Mouse (Mus musculus) MEL (cell line): ENCODE measurements at regions not wholly inside any gene's neighbourhood (a gene's known extent, or its start where the extent isn't known, plus 50 kb on each side); places are given as distances from the start of the nearest gene placed in this dataset.

ENCODE experiments used
- DNase-seq: peaks from one replicate; pipeline ENCODE4 v3.0.0; 2011; ENCODE audit warnings: low read depth, low spot score
- H3K27ac ChIP-seq: 2 replicates; pipeline ENCODE4 v1.5.1; 2012; ENCODE audit warnings: low read depth, mild to moderate bottlenecking, control low read depth, low read length, moderate library complexity; ENCODE audit not compliant: control insufficient read depth
- H3K27me3 ChIP-seq, 2 experiments: fragments of 150-350 bp in 1 of 2; sonication (generic) in 1 of 2; 2 replicates each; pipeline ENCODE4 v1.6.1; 2012; ENCODE audit warnings: low read length in 2 of 2, mild to moderate bottlenecking in 2 of 2, improper control_type of control experiment in 1 of 2, moderate library complexity in 1 of 2; ENCODE audit not compliant: insufficient read depth in 2 of 2, control insufficient read depth in 1 of 2
- H3K36me3 ChIP-seq, 2 experiments: 2 replicates each; pipeline ENCODE4 v1.6.1; 2012 to 2014; ENCODE audit warnings: low read length in 2 of 2, improper control_type of control experiment in 1 of 2, inconsistent platforms in 1 of 2, mild to moderate bottlenecking in 1 of 2; ENCODE audit not compliant: insufficient read depth in 2 of 2, control insufficient read depth in 1 of 2
- H3K4me1 ChIP-seq, 2 experiments: fragments of 150-350 bp in 1 of 2; sonication (generic) in 1 of 2; 2 replicates each; pipeline ENCODE4 v1.6.1; 2012; ENCODE audit warnings: low read length in 2 of 2, improper control_type of control experiment in 1 of 2, mild to moderate bottlenecking in 1 of 2; ENCODE audit not compliant: insufficient read depth in 2 of 2, control insufficient read depth in 1 of 2
- H3K4me3 ChIP-seq, 2 experiments: fragments of 150-350 bp in 1 of 2; sonication (generic) in 1 of 2; 2 replicates each; pipeline ENCODE4 v1.5.1; 2012; ENCODE audit warnings: low read depth in 2 of 2, low read length in 2 of 2, mild to moderate bottlenecking in 2 of 2, moderate library complexity in 2 of 2, control low read depth in 1 of 2, improper control_type of control experiment in 1 of 2; ENCODE audit not compliant: control insufficient read depth in 1 of 2, insufficient read depth in 1 of 2
- H3K79me2 ChIP-seq: 2 replicates; pipeline ENCODE4 v1.6.1; 2012; ENCODE audit warnings: mild to moderate bottlenecking, low read length, moderate library complexity; ENCODE audit not compliant: control insufficient read depth, poor library complexity, insufficient read depth
- H3K9ac ChIP-seq: 2 replicates; pipeline ENCODE4 v1.6.1; 2012; ENCODE audit warnings: low read depth, mild to moderate bottlenecking, control low read depth, low read length, moderate library complexity; ENCODE audit not compliant: control insufficient read depth, poor library complexity, severe bottlenecking
- H3K9me3 ChIP-seq: fragments of 150-350 bp; sonication (generic); replicated peaks from 2 replicates; pipeline ENCODE4 v1.6.1; 2012; ENCODE audit warnings: mild to moderate bottlenecking, low read length, improper control_type of control experiment, moderate library complexity; ENCODE audit not compliant: insufficient read depth
- BHLHE40 ChIP-seq: IDR thresholded peaks from 2 replicates; pipeline ENCODE4 v1.6.1; 2012; ENCODE audit warnings: low read depth, mild to moderate bottlenecking, inconsistent platforms, low read length, improper control_type of control experiment, borderline replicate concordance
- CHD2 ChIP-seq: IDR thresholded peaks from 2 replicates; pipeline ENCODE4 v1.6.1; 2011; ENCODE audit warnings: low read length, improper control_type of control experiment
- CTCF ChIP-seq, 3 experiments: IDR thresholded peaks in 2 of 3; conservative IDR thresholded peaks in 1 of 3; 2 replicates each; pipeline ENCODE4 v1.5.1; 2011 to 2012; ENCODE audit warnings: low read length in 3 of 3, low read depth in 2 of 3, mild to moderate bottlenecking in 2 of 3, improper control_type of control experiment in 1 of 3, inconsistent platforms in 1 of 3, mixed read lengths in 1 of 3, moderate library complexity in 1 of 3; ENCODE audit not compliant: control insufficient read depth in 1 of 3, insufficient read depth in 1 of 3, poor library complexity in 1 of 3, severe bottlenecking in 1 of 3
- ELF1 ChIP-seq: IDR thresholded peaks from 2 replicates; pipeline ENCODE4 v1.6.1; 2014; ENCODE audit warnings: low read depth, mild to moderate bottlenecking, inconsistent platforms, low read length, improper control_type of control experiment, moderate library complexity
- EP300 ChIP-seq, 2 experiments: IDR thresholded peaks; 2 replicates each; pipeline ENCODE4 v1.6.1; 2011; ENCODE audit warnings: improper control_type of control experiment in 2 of 2, low read length in 2 of 2, low read depth in 1 of 2, mild to moderate bottlenecking in 1 of 2
- ETS1 ChIP-seq: IDR thresholded peaks from 2 replicates; pipeline ENCODE4 v1.6.1; 2012; ENCODE audit warnings: low read depth, mild to moderate bottlenecking, inconsistent platforms, low read length, improper control_type of control experiment, moderate library complexity
- GABPA ChIP-seq: IDR thresholded peaks from 2 replicates; pipeline ENCODE4 v1.6.1; 2012; ENCODE audit warnings: low read depth, mild to moderate bottlenecking, inconsistent platforms, low read length, improper control_type of control experiment, moderate library complexity
- HCFC1 ChIP-seq: IDR thresholded peaks from 2 replicates; pipeline ENCODE4 v1.6.1; 2012; ENCODE audit warnings: low read depth, mild to moderate bottlenecking, inconsistent platforms, low read length, improper control_type of control experiment, moderate library complexity
- JUND ChIP-seq: IDR thresholded peaks from 2 replicates; pipeline ENCODE4 v1.6.1; 2011; ENCODE audit warnings: low read depth, mild to moderate bottlenecking, improper control_type of control experiment, low read length
- KAT2A ChIP-seq: conservative IDR thresholded peaks from 2 replicates; pipeline ENCODE4 v1.6.1; 2012; ENCODE audit warnings: low read depth, low read length, improper control_type of control experiment, inconsistent platforms
- MAX ChIP-seq: IDR thresholded peaks from 2 replicates; pipeline ENCODE4 v1.6.1; 2011; ENCODE audit warnings: low read length, improper control_type of control experiment
- MAZ ChIP-seq: IDR thresholded peaks from 2 replicates; pipeline ENCODE4 v1.6.1; 2012; ENCODE audit warnings: low read depth, mild to moderate bottlenecking, inconsistent platforms, low read length, improper control_type of control experiment
- MEF2A ChIP-seq: IDR thresholded peaks from 2 replicates; pipeline ENCODE4 v1.6.1; 2014; ENCODE audit warnings: low read depth, mild to moderate bottlenecking, inconsistent platforms, low read length, improper control_type of control experiment; ENCODE audit not compliant: poor library complexity, insufficient replicate concordance, severe bottlenecking; ENCODE audit errors: extremely low read depth
- MXI1 ChIP-seq: IDR thresholded peaks from 2 replicates; pipeline ENCODE4 v1.6.1; 2011; ENCODE audit warnings: mild to moderate bottlenecking, low read depth, low read length, improper control_type of control experiment
- MYB ChIP-seq: IDR thresholded peaks from 2 replicates; pipeline ENCODE4 v1.6.1; 2011; ENCODE audit warnings: mild to moderate bottlenecking, low read depth, low read length, improper control_type of control experiment
- MYC ChIP-seq: IDR thresholded peaks from 2 replicates; pipeline ENCODE4 v1.6.1; 2011; ENCODE audit warnings: low read depth, mild to moderate bottlenecking, low read length, improper control_type of control experiment, moderate library complexity
- NELFE ChIP-seq: IDR thresholded peaks from 2 replicates; pipeline ENCODE4 v1.6.1; 2011; ENCODE audit warnings: low read depth, low read length, improper control_type of control experiment
- RCOR1 ChIP-seq: IDR thresholded peaks from 2 replicates; pipeline ENCODE4 v1.6.1; 2012; ENCODE audit warnings: low read depth, mild to moderate bottlenecking, inconsistent platforms, low read length, improper control_type of control experiment
- SMC3 ChIP-seq: IDR thresholded peaks from 2 replicates; pipeline ENCODE4 v1.6.1; 2011; ENCODE audit warnings: low read depth, low read length, improper control_type of control experiment
- TBP ChIP-seq: IDR thresholded peaks from 2 replicates; pipeline ENCODE4 v1.8.0; 2011; ENCODE audit warnings: low read depth, low read length, improper control_type of control experiment
- TCF12 ChIP-seq: IDR thresholded peaks from 2 replicates; pipeline ENCODE4 v1.6.1; 2014; ENCODE audit warnings: low read depth, mild to moderate bottlenecking, inconsistent platforms, low read length, improper control_type of control experiment, moderate library complexity
- UBTF ChIP-seq: IDR thresholded peaks from 2 replicates; pipeline ENCODE4 v1.6.1; 2012; ENCODE audit warnings: low read depth, mild to moderate bottlenecking, inconsistent platforms, low read length, improper control_type of control experiment, moderate library complexity, borderline replicate concordance; ENCODE audit not compliant: insufficient read depth
- USF1 ChIP-seq: IDR thresholded peaks from 2 replicates; pipeline ENCODE4 v1.6.1; 2014; ENCODE audit warnings: low read depth, mild to moderate bottlenecking, inconsistent platforms, low read length, improper control_type of control experiment, moderate library complexity
- USF2 ChIP-seq, 2 experiments: IDR thresholded peaks; 2 replicates each; pipeline ENCODE4 v1.6.1; 2011 to 2012; ENCODE audit warnings: improper control_type of control experiment in 2 of 2, low read length in 2 of 2, borderline replicate concordance in 1 of 2, inconsistent platforms in 1 of 2, low read depth in 1 of 2, mild to moderate bottlenecking in 1 of 2; ENCODE audit not compliant: insufficient read depth in 1 of 2
- ZC3H11A ChIP-seq: IDR thresholded peaks from 2 replicates; pipeline ENCODE4 v1.6.1; 2012; ENCODE audit warnings: low read depth, mild to moderate bottlenecking, inconsistent platforms, low read length, improper control_type of control experiment
- ZMIZ1 ChIP-seq: IDR thresholded peaks from 2 replicates; pipeline ENCODE4 v1.6.1; 2012; ENCODE audit warnings: low read depth, mild to moderate bottlenecking, inconsistent platforms, low read length, improper control_type of control experiment, moderate library complexity
- ZNF384 ChIP-seq: IDR thresholded peaks from 2 replicates; pipeline ENCODE4 v1.6.1; 2012; ENCODE audit warnings: low read depth, mild to moderate bottlenecking, inconsistent platforms, low read length, improper control_type of control experiment

GRCm38 (mm10) chr8:103413589-103414575 is 628.4 kb upstream of the Cdh11 start:
- Histone ChIP-seq H3K27ac (no peak overlapping the region), H3K4me1 (no peaks in the 10 kb centered on the region), H3K4me3 (no peak overlapping the region), H3K36me3 (no peaks in the 10 kb centered on the region), H3K79me2 (no peaks in the 10 kb centered on the region), H3K27me3 (no peaks in the 10 kb centered on the region), H3K9ac (no peak overlapping the region), H3K9me3 (no peaks in the 10 kb centered on the region)
- DNase-seq: no peak
- TF ChIP-seq GABPA (no peak), USF1 (no peak), JUND (no peak), HCFC1 (no peak), NELFE (no peak), RCOR1 (no peak), CHD2 (no peak), ELF1 (no peak), MAX (no peak), MYB (no peak)

- Histone ChIP-seq H3K27me3 (no peaks in the 10 kb centered on the region), H3K9me3 (no peaks in the 10 kb centered on the region), H3K4me3 (no peak overlapping the region), H3K36me3 (no peaks in the 10 kb centered on the region), H3K9ac (no peak overlapping the region), H3K4me1 (no peaks in the 10 kb centered on the region), H3K27ac (no peak overlapping the region), H3K79me2 (no peaks in the 10 kb centered on the region)
- no peak for TF ChIP-seq ZC3H11A
- TF ChIP-seq TBP: no peak
- no peak for TF ChIP-seq MXI1
- no peak for TF ChIP-seq UBTF
- no peak for TF ChIP-seq CTCF (IDR thresholded peaks at IDR 0.05 in 2 of 3, conservative IDR thresholded peaks at IDR 0.05 in 1 of 3; ENCODE audit: control insufficient read depth in 1 of 3, insufficient read depth in 1 of 3, low read depth in 2 of 3, low read length in 3 of 3, poor library complexity in 1 of 3, severe bottlenecking in 1 of 3)
- TF ChIP-seq SMC3: no peak
- TF ChIP-seq MYC: no peak
- TF ChIP-seq EP300 (IDR thresholded peaks at IDR 0.05; ENCODE audit: low read depth in 1 of 2, low read length in 2 of 2): no peak
- no peak for TF ChIP-seq GABPA
- no peak for TF ChIP-seq ZMIZ1
- no peak for TF ChIP-seq MAZ
- TF ChIP-seq ETS1: no peak
- no peak for TF ChIP-seq TCF12
- TF ChIP-seq BHLHE40: no peak
- TF ChIP-seq KAT2A: no peak
- TF ChIP-seq USF2 (IDR thresholded peaks at IDR 0.05; ENCODE audit: borderline replicate concordance in 1 of 2, insufficient read depth in 1 of 2, low read depth in 1 of 2, low read length in 2 of 2): no peak
- no peak for TF ChIP-seq JUND
- no peak for TF ChIP-seq RCOR1
- TF ChIP-seq ZNF384: no peak
- no peak for TF ChIP-seq MEF2A
- DNase-seq: no peak
These were observed 637.0 kb upstream of the Cdh11 start for GRCm38 (mm10) chr8:103422313-103422973.
